Mouse (Mus musculus): Measurements from ENCODE around the gene Ppia.
"Not testable (repeated sequence)": the region's sequence is repeated elsewhere in the genome, so short reads cannot be mapped to it uniquely, and the experiment has no call there.

The Ppia gene

DNA sequence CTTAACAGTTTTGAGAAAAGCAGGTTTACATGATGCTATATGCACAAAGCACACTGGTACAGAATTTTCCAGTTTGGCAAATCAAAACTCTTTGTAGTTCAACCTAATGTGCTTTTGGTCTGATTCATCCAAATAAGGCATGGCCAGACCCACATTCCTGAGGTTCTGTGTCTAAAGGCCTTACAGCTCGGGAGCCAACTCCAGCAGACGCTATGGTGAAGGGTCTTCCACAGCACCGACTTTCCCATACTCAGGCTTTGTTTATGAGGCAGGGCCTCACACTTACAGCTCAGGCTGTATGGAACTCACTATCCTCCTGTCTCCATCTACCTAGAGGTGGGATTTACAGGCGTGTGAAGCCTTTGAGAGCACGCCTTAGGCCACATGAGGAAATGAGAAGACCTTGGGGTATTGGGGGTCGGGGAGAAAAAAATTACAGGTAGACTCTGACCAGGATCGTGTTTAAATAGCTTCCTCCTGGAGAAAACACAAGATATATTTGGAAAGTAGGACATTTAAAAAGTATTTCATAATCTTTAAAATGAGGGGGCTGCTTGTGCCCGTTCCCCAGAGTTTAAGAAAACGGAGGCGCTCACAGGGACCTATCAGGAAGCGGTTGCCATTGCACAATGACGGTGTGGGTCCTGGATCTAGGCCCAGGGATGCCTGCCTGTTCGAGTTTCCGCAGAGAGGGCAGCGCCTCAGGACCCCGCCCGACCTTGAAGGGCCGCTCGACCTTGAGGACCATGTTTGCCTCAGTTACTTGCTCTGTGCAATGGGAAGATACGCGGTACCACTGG, at the start of gene Ppia:
Gene Ppia, plus strand, starts transcription at position 693 of the 800 bp plus-strand sequence.
- DNase-seq, result no peak

GRCm38 (mm10) chr11:6365885-6366284, 49.4 kb upstream of the Ppia start:
- peak; percentile 61 for DNase-seq

DNA sequence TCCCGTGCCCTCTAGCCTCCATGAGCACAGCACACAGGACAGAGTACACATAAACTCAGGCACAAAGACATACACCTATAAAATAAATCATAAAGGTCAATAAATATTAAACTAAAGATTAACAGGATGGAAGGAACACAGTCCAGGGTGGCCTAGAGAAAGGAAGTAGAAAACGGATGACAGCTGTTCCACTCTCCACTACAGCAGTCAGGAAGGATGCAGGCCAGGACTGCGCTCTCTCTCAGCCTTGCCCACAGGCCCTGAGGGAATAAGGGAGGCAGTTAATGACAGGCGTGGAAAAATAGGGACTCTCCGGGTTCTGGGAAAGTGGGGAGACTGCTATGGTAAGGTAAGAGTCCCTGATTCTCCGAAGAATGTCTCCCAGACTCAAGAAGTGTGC, 48.8 kb upstream of the Ppia start:
- no peak for DNase-seq

- no peak for DNase-seq
Measured at GRCm38 (mm10) chr11:6367156-6367555, 48.1 kb upstream of the Ppia start.

DNA sequence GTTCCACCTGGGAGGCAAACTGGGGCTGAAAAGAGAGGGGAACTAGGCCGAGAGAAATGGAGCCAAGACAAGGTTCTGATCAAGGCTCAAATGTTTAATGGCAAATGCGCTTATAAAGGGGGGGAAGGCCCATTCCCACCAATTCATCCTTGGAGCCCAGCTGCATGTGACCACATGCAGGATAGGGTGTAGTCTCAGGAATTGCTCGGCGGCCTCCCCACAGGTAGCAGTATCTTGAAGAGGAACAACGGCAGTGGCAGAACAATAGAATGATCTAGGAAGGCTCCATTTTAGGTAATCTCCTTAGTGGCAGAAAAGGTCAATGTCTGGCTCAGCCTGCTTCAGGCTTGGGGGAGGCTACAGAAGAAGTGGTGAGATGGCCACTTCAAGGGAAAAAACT, 47.3 kb upstream of the Ppia start:
- DNase-seq, result not testable (repeated sequence)

- DNase-seq, result no peak
Measured at GRCm38 (mm10) chr11:6371376-6372155, 43.7 kb upstream of the Ppia start.

DNA sequence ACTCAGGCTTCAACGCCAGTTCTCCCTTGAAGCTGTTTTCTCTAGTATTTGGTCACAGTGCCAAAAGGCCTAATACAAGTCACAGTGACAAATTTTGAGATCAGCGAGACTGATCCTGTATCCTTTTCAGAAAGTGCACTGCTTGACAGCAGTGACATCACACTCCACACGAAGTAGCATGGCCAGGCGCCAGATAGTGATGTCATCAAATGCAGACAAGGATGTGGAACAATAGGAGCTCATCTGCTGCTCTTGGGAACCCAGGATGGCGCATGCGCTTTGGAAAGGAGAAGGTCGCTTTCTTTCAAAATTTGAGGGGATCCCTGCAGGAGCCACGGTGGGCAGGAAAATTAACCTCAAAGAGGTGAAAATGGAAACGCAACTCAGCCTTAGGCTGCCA, 42.5 kb upstream of the Ppia start:
- no peak for DNase-seq

DNA sequence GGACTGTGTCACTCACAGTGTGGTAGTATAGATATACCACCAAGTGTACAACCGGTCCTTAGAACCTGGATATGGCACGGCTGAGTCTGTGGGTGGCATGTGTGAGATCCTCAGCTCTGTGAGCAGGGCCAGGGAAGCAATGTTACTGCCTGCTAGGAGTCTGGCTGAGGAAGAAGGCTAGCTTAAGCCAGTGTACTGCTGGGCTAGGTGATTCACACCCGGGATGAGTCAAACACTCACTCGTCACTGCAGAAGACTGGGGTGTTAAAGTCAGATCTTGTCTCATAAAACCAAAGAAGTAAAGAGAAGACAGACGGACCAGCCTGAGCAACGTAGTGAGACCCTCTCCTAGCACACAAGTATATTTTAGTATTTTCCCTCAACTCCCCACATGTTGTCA, 34.3 kb upstream of the Ppia start:
- DNase-seq, result no peak

DNA sequence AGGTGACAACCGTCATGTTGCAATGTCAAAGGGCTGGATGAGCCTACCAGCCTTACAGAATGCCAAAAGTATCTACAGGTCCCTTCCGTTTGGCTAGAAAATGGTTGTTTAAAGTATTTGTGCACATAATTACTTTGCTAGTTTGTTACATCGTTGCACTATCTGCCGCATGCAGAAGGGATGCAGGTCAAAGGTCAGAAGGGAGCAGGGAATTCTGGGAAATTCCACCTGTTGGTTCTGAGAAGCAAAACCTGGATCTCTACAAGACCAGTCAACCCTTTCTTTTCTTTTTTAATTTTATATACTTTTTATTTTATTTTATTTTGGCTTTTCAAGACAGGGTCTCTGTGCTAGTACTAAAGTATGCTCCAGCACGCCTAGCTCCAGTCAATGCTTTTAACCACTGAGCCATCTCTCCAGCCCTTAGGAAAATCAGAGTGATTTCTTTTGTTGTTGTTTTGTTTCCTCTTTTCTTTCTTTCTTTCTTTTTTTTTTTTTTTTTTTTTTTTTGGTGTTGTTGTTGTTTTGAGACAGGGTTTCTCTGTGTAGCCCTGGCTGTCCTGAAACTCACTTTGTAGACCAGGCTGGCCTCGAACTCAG, 27.0 kb upstream of the Ppia start:
- no peak for DNase-seq

- peak; percentile 95 for DNase-seq
Measured at GRCm38 (mm10) chr11:6388726-6389413, 26.4 kb upstream of the Ppia start, which contains the start of gene Zmiz2. Gene Zmiz2, plus strand, starts transcription at chr11:6389074.

- no peak for DNase-seq
Measured at GRCm38 (mm10) chr11:6389483-6389921, 25.7 kb upstream of the Ppia start.

- no peak for DNase-seq
Measured at GRCm38 (mm10) chr11:6390376-6391053, 24.7 kb upstream of the Ppia start.

- DNase-seq, result no peak
Measured at GRCm38 (mm10) chr11:6391516-6392276, 23.5 kb upstream of the Ppia start.

- no peak for DNase-seq
Measured at GRCm38 (mm10) chr11:6392857-6393256, 22.4 kb upstream of the Ppia start.

DNA sequence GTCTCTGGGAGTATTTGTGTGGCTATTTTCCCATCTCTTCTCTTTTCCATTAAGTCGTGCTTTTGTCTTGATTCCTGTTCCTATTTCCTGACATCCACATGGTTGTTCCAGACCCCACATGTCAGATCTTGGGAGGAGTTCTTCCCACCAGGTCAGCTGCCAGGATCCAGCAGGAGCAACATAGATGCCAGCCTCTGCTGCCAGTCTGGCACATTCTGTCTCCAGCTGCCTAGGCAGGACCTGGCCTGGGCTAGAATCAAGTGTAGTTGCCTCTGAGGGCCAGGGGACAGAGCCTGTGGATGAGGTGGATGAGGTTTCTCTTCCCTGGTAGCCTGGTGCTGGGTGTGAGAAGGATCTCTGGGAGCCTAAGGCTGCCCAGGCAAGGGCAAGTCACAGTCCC, 21.4 kb upstream of the Ppia start:
- no peak for DNase-seq

DNA sequence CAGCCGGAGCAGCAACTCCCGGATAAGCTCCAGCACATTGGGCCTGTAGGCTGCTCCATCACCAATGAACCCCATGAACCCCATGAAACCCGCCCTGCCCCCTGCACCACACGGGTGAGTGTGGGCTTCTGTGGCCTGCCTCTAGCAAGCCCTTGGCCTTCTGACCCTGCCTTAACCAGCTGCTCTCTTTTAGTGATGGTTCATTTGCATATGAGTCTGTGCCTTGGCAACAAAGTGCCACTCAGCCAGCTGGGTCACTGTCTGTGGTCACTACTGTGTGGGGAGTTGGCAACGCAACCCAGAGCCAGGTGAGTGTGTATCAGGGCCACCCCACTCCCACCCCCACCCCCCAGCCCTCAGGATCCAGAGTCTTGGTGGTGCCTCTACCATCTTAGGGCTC, 19.7 kb upstream of the Ppia start:
- DNase-seq, result no peak

- DNase-seq, result no peak
Measured at GRCm38 (mm10) chr11:6398141-6398540, 17.1 kb upstream of the Ppia start.

GRCm38 (mm10) chr11:6402515-6403510, 12.4 kb upstream of the Ppia start:
- peak; percentile 67 for DNase-seq

DNA sequence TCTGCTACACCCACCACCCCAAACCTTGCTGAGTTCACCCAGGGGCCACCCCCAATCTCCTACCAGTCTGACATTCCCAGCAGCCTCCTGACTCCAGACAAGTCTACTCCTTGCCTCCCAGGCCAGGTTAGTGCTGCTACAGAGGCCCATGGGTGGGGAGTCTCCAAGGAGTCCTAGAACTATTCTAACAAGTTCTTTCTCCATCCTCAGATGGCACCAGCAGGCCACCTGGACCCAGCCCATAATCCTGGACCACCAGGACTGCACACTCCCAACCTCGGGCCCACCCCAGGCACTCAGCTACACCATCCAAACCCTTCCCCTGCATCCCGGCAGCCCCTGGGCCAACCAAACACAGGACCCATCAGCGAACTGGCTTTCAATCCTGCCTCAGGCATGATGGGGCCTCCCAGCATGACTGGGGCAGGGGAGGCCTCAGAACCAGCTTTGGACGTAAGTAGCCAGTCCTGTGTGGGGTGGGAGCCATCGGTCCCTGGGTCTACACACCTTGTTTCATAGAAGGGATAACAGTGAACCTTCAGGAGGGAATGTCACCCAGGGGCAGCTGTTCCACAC, 11.3 kb upstream of the Ppia start:
- no peak for DNase-seq
